Mouse (Mus musculus) erythroblast, embryonic 14.5 days (primary cell): Measurements from ENCODE around the gene Meis1.

Experiments
- GATA1 ChIP-seq: IDR thresholded peaks from 2 replicates; pipeline ENCODE4 v1.6.1; 2012; ENCODE audit warnings: low read length, inconsistent platforms, mixed read lengths
- TAL1 ChIP-seq: IDR thresholded peaks from 3 replicates; pipeline ENCODE4 v1.6.1; 2012; ENCODE audit warnings: low read length, inconsistent platforms, mixed read lengths

DNA sequence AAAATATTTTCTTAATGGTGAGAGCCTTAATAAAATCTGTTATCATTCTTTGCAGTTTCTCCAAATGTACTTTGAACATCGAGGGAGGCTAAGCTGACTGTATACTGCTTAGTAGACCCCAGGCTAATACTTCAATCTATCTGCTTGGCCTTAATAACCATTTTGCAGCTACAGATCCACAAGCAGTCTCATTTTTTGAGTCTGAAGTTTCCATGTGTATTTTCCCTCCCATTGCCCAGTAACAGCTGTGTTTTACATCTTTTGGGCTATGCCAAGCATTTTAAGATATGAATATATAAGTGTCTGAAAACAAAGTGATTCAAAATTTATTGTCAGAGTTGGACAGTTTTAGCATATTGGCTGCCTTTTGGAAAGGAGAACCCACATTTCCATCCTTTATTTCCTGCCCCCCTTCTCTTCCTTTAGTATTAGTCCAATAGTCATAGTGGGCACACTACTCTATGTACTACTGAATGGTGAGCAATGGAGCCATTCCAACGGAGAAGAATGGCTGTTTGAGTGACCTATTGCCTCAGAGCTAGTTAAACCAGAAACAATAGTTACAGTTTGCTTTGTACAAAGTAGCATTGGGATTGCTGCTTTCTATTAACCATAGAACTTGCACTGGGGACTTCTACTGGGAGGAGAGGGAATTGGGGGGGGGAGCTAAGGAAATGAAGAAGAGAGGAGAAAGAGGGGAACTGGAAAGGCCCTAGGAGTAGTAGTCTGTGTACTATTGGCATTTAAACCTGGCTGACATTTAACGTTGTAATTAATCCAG is 12.7 kb downstream of the Meis1 start:
- TF ChIP-seq GATA1 (no peak), TAL1 (no peak)
